Mouse (Mus musculus): ENCODE data around the gene Cdc20b. TPM values are rescaled to one million over a fixed set of nuclear protein-coding genes. Genes with fewer than 3 reads are reported as not detected.
"Not testable (repeated sequence)": the region's sequence is repeated elsewhere in the genome, so short reads cannot be mapped to it uniquely, and the experiment has no call there.

The Cdc20b gene
- polyA plus RNA-seq, 1 experiment from 2014 or later, result not detected

GRCm38 (mm10) chr13:112998427-112999201 is 36.3 kb upstream of the Cdc20b start:
- no peaks in the 10 kb centered on the region for H3K36me3 ChIP-seq
- peak; percentile 31; the same call in 1 of the 2 replicates for ATAC-seq (replicated peaks; ENCODE audit: low FRiP score)
- H3K27ac ChIP-seq, result no peak overlapping the region
- WGBS, result under 1% methylated on average over 46 of the region's 46 CpGs
- H3K4me3 ChIP-seq (replicated peaks), result peak overlapping the region; percentile 46
- peaks cover 21% of the 10 kb centered on the region for H3K4me1 ChIP-seq
- peak overlapping the region; percentile 83 for H3K4me2 ChIP-seq
- no peaks in the 10 kb centered on the region for H3K9me3 ChIP-seq (replicated peaks)
- peaks cover 91% of the 10 kb centered on the region for H3K27me3 ChIP-seq
- H3K9ac ChIP-seq, result peak overlapping the region; percentile 34; the same call in 1 of the 2 replicates

DNA sequence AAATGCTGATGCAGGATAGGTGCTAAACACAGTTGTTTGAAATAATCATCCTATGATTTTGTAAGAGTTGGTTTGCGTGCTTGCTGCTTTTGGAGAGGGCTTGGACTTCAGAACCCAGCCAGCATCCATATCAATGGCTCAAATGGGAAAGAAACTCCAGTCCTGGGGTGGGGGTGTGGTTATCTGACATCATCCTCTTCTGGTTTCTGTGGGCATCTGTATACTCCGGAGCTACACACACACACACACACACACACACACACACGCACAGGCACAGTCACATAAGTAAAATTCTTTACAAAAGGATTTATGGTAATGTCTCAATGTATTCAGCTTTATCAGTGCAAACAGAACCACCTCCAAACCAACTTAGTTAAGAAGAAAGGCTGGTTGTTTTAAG is 34.8 kb upstream of the Cdc20b start:
- no peaks in the 10 kb centered on the region for H3K36me3 ChIP-seq
- H3K27me3 ChIP-seq, result peaks cover 77% of the 10 kb centered on the region
- H3K4me2 ChIP-seq, result no peak overlapping the region
- H3K4me1 ChIP-seq, result peaks cover 12% of the 10 kb centered on the region
- ATAC-seq (replicated peaks; ENCODE audit: low FRiP score), result no peak
- no peak overlapping the region for H3K27ac ChIP-seq
- H3K9me3 ChIP-seq (replicated peaks), result no peaks in the 10 kb centered on the region
- 80% methylated on average over 3 of the region's 3 CpGs for WGBS
- no peak overlapping the region for H3K4me3 ChIP-seq (replicated peaks)
- no peak overlapping the region for H3K9ac ChIP-seq

DNA sequence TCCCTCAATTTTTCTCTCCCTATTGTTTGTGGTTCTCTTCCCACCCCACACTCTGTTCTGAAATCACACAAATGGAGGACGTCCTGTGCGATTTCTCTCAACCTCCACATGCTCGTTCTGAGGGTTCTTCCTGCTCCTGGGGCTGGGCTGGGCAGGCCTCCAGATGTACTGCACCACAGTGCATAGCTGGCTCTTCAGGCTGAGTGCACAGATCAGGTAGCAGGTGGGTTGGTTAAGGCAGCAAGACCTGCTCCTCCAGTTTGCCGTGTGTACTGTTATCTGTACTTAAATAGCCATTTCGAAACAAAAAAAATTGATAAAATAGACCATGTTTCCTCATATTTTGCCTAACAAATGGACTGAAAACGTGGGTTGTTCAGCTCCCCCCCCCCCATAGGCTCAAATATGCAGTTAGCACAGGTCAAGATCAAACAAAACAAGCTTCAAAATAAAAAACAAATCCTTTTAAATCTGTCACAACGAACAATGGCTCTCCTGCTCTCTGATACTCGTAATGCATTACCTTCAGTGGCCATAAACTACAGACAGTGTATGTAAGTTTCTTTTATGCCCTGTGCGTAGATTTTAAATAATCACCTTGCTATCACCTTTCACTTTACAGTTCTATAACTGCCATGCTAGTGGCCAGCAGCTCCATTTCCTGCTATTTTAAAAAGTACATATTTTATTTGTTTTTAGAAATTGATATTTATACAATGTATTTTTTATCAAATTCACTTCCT is 34.2 kb upstream of the Cdc20b start:
- H3K36me3 ChIP-seq, result no peaks in the 10 kb centered on the region
- no peak overlapping the region for H3K9ac ChIP-seq
- H3K9me3 ChIP-seq (replicated peaks), result no peaks in the 10 kb centered on the region
- H3K4me1 ChIP-seq, result peaks cover 12% of the 10 kb centered on the region
- no peak overlapping the region for H3K4me2 ChIP-seq
- H3K27me3 ChIP-seq, result peaks cover 70% of the 10 kb centered on the region
- no peak overlapping the region for H3K27ac ChIP-seq
- ATAC-seq (replicated peaks; ENCODE audit: low FRiP score), result no peak
- H3K4me3 ChIP-seq (replicated peaks), result no peak overlapping the region
- 62% methylated on average over 9 of the region's 9 CpGs for WGBS

DNA sequence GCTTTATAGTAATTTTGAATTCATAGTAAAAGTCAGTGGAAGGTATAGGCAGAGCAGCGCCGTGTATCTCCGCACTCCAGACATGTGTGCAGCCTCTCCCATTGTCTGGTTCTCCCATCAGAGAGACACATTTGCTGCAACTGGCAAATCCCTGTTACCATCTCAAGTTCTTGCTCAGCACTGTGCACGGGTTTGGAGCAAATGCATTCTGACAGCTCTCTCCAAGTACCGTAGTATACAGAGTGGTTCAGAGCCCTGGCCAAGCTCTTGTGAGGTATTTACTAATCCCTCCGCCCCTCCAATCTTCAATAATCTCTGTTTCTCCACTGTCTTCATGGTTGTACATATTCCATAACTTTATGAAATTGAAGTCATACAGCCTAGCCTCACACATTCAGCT is 22.2 kb upstream of the Cdc20b start:
- H3K9me3 ChIP-seq (replicated peaks), result no peaks in the 10 kb centered on the region
- H3K4me1 ChIP-seq, result no peaks in the 10 kb centered on the region
- WGBS, result 82% methylated on average over 6 of the region's 6 CpGs
- no peaks in the 10 kb centered on the region for H3K36me3 ChIP-seq
- H3K9ac ChIP-seq, result no peak overlapping the region
- H3K4me2 ChIP-seq, result peak overlapping the region; percentile 52; the same call in 1 of the 2 replicates
- 0 out of 2 replicates have a peak, but pooled peaks cover 2% of the 10 kb centered on the region for H3K27me3 ChIP-seq
- no peak overlapping the region for H3K4me3 ChIP-seq (replicated peaks)
- H3K27ac ChIP-seq, result no peak overlapping the region
- ATAC-seq (replicated peaks; ENCODE audit: low FRiP score), result no peak

DNA sequence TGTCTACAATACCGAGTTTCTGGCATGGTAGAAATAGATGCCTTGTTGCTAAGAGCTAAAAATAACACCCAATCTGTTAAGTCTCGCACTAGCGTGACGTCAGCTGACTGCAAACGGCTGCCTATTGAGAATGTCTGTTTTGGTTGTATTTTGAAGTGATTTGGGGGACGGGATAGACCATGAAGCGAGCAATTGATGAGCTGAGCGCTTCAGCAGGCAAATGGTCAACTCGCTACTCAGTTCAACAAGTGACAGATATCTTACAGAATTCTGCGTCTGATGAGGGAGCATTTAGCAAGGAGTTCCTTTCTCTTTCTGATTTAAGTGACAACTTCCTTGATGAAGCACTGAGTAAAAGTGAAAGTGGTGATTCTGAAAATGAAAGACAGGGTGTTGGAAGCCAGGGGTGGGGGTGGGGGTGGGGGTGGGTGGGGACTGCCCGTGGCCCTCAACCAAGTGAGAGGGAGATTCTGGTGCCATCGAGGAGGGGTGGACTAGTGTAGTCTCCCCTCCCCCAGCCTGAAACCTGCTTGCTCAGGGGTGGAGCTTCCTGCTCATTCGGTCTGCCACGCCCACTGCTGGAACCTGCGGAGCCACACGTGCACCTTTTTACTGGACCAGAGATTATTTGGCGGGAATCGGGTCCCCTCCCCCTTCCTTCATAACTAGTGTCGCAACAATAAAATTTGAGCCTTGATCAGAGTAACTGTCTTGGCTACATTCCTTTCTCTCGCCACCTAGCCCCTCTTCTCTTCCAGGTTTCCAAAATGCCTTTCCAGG is 21.5 kb upstream of the Cdc20b start:
- not testable (repeated sequence) for H3K9me3 ChIP-seq (replicated peaks)
- peak overlapping the region; percentile 26 for H3K4me3 ChIP-seq (replicated peaks)
- 37% methylated on average over 20 of the region's 20 CpGs for WGBS

DNA sequence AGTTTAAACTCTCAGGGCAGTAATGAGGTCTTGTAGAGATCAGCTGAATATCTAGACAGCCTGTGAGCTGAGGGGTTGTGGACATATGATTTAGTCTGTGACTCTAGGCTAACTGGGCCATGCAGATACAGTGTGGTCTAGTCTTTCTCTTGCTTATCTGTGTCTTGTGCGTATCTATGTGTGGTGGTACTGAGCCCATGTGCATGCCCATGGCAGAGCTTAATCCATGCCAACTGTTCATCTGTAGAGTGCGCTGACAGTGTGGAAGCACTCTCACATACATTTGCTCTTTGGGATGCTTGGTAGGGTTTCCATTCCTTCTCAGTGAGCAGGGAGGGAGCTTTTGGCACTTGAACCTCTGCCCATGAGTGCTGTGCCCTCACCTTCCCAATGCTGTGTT is 13.4 kb upstream of the Cdc20b start:
- Histone ChIP-seq H3K9ac (no peak overlapping the region), H3K4me1 (peaks cover 7% of the 10 kb centered on the region; the same call in 1 of the 2 replicates), H3K36me3 (no peaks in the 10 kb centered on the region), H3K9me3 (replicated peaks) (no peaks in the 10 kb centered on the region), H3K27me3 (peaks cover 13% of the 10 kb centered on the region; the same call in 1 of the 2 replicates), H3K27ac (no peak overlapping the region), H3K4me3 (replicated peaks) (no peak overlapping the region), H3K4me2 (no peak overlapping the region)
- 88% methylated on average over 2 of the region's 2 CpGs for WGBS
- ATAC-seq (replicated peaks; ENCODE audit: low FRiP score), result no peak

More for the DNA sequence above, 21.5 kb upstream of the Cdc20b start:
- ATAC-seq (replicated peaks; ENCODE audit: low FRiP score); H3K27ac ChIP-seq; H3K27me3 ChIP-seq; H3K4me1 ChIP-seq; H3K9ac ChIP-seq; H3K36me3 ChIP-seq: not testable (repeated sequence)
- H3K4me2 ChIP-seq, result peak overlapping the region; percentile 52

DNA sequence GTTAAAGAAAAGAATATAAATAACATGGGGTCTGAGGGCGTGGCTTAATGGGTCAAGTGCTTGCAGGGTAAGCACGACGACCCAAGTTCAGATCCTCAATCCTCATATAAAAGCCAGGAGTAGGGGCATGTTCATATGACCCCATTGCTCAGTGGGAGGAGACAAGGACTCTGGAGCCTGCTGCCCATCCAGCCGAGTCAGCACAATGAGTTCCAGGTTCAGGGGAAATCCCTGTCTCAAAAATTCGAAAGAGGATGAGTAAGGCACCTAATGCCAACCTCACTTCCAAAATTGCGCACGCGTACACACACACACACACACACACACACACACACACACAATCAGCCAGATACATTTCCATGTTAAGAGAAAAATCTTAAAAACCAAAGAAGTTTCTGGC is 12.4 kb upstream of the Cdc20b start:
- 68% methylated on average over 8 of the region's 8 CpGs for WGBS
- no peak overlapping the region for H3K4me2 ChIP-seq
- peaks cover 13% of the 10 kb centered on the region; the same call in 1 of the 2 replicates for H3K27me3 ChIP-seq
- no peaks in the 10 kb centered on the region for H3K9me3 ChIP-seq (replicated peaks)
- no peak for ATAC-seq (replicated peaks; ENCODE audit: low FRiP score)
- H3K9ac ChIP-seq, result no peak overlapping the region
- peaks cover 7% of the 10 kb centered on the region; the same call in 1 of the 2 replicates for H3K4me1 ChIP-seq
- no peak overlapping the region for H3K4me3 ChIP-seq (replicated peaks)
- H3K36me3 ChIP-seq, result no peaks in the 10 kb centered on the region
- no peak overlapping the region for H3K27ac ChIP-seq

- H3K4me1 ChIP-seq, result peaks cover 7% of the 10 kb centered on the region; the same call in 1 of the 2 replicates
- no peaks in the 10 kb centered on the region for H3K9me3 ChIP-seq (replicated peaks)
- WGBS, result 56% methylated on average over 17 of the region's 17 CpGs
- H3K27ac ChIP-seq, result no peak overlapping the region
- peaks cover 17% of the 10 kb centered on the region; the same call in 1 of the 2 replicates for H3K27me3 ChIP-seq
- no peak for ATAC-seq (replicated peaks; ENCODE audit: low FRiP score)
- H3K4me3 ChIP-seq (replicated peaks), result no peak overlapping the region
- H3K4me2 ChIP-seq, result no peak overlapping the region
- H3K9ac ChIP-seq, result no peak overlapping the region
- H3K36me3 ChIP-seq, result no peaks in the 10 kb centered on the region
Measured at GRCm38 (mm10) chr13:113023274-113024143, 11.4 kb upstream of the Cdc20b start.

GRCm38 (mm10) chr13:113031351-113031750 is 3.6 kb upstream of the Cdc20b start:
- Histone ChIP-seq H3K27me3 (peaks cover 63% of the 10 kb centered on the region), H3K9ac (no peak overlapping the region), H3K4me1 (peaks cover 31% of the 10 kb centered on the region), H3K9me3 (replicated peaks) (no peaks in the 10 kb centered on the region), H3K27ac (no peak overlapping the region), H3K4me3 (replicated peaks) (peak overlapping the region; percentile 57), H3K36me3 (no peaks in the 10 kb centered on the region), H3K4me2 (peak overlapping the region; percentile 98)
- 1% methylated on average over 7 of the region's 7 CpGs for WGBS
- ATAC-seq (replicated peaks; ENCODE audit: low FRiP score), result peak; percentile 3; the same call in 1 of the 2 replicates

GRCm38 (mm10) chr13:113031792-113032571 is 2.9 kb upstream of the Cdc20b start:
- ATAC-seq (replicated peaks; ENCODE audit: low FRiP score), result peak; percentile 58
- H3K9me3 ChIP-seq (replicated peaks), result no peaks in the 10 kb centered on the region
- H3K4me1 ChIP-seq, result peaks cover 31% of the 10 kb centered on the region
- WGBS, result 1% methylated on average over 40 of the region's 40 CpGs
- peak overlapping the region; percentile 49; the same call in 1 of the 2 replicates for H3K9ac ChIP-seq
- peak overlapping the region; percentile 57 for H3K4me3 ChIP-seq (replicated peaks)
- no peaks in the 10 kb centered on the region for H3K36me3 ChIP-seq
- H3K27ac ChIP-seq, result no peak overlapping the region
- peaks cover 63% of the 10 kb centered on the region for H3K27me3 ChIP-seq
- H3K4me2 ChIP-seq, result peak overlapping the region; percentile 98

Data from kidney, embryonic 15.5 days (tissue).